Mouse (Mus musculus): ENCODE measurements at regions not wholly inside any gene's neighbourhood (a gene's known extent, or its start where the extent isn't known, plus 50 kb on each side); places are given as distances from the start of the nearest gene placed in this dataset.

- TF ChIP-seq CTCF (IDR thresholded peaks at IDR 0.05 in 2 of 3, conservative IDR thresholded peaks at IDR 0.05 in 1 of 3; ENCODE audit: control insufficient read depth in 1 of 3, insufficient read depth in 1 of 3, low read depth in 2 of 3, low read length in 3 of 3, poor library complexity in 1 of 3, severe bottlenecking in 1 of 3) (no peak), POLR2AphosphoS2 (IDR thresholded peaks at IDR 0.05; ENCODE audit: low read length) (no peak), POLR2A (IDR thresholded peaks at IDR 0.05; ENCODE audit: control insufficient read depth in 1 of 2, insufficient read depth in 1 of 2, low read depth in 1 of 2, low read length in 2 of 2, poor library complexity in 1 of 2) (no peak), GATA1 (IDR thresholded peaks at IDR 0.05; ENCODE audit: low read depth, low read length) (no peak), POLR2AphosphoS5 (IDR thresholded peaks at IDR 0.05; ENCODE audit: borderline replicate concordance, low read depth, low read length) (no peak), MAFK (IDR thresholded peaks at IDR 0.05; ENCODE audit: borderline replicate concordance, low read depth, low read length) (no peak), CHD2 (IDR thresholded peaks at IDR 0.05; ENCODE audit: low read length) (no peak), TAL1 (IDR thresholded peaks at IDR 0.05; ENCODE audit: low read length) (no peak), KAT2A (conservative IDR thresholded peaks at IDR 0.05; ENCODE audit: low read depth, low read length) (no peak), MEF2A (IDR thresholded peaks at IDR 0.05; ENCODE audit: extremely low read depth, insufficient replicate concordance, low read depth, low read length, poor library complexity, severe bottlenecking) (no peak), EP300 (IDR thresholded peaks at IDR 0.05; ENCODE audit: low read depth in 1 of 2, low read length in 2 of 2) (no peak), USF2 (IDR thresholded peaks at IDR 0.05; ENCODE audit: borderline replicate concordance in 1 of 2, insufficient read depth in 1 of 2, low read depth in 1 of 2, low read length in 2 of 2) (no peak), ZC3H11A (IDR thresholded peaks at IDR 0.05; ENCODE audit: low read depth, low read length) (no peak)
Measured at GRCm38 (mm10) chr16:15260069-15260468, 57.2 kb upstream of the Gm21897 start.
